Mouse (Mus musculus): ENCODE measurements around the gene Catsper2.

GRCm38 (mm10) chr2:121396624-121397023 is 17.0 kb downstream of the Catsper2 start:
- TF ChIP-seq CTCF (IDR thresholded peaks at IDR 0.05; ENCODE audit: low read depth) (peak; percentile 83), EP300 (IDR thresholded peaks at IDR 0.05; ENCODE audit: low read depth) (no peak)

All from liver, postnatal 0 days (tissue).